Mouse (Mus musculus): ENCODE results near the gene Lrtm2.

The Lrtm2 gene

GRCm38 (mm10) chr6:119336124-119336523, 5.6 kb upstream of the Lrtm2 start:
- DNase-seq (ENCODE audit: low spot score in 2 of 2), result no peak

- DNase-seq (ENCODE audit: low spot score in 2 of 2), result no peak
Observed at GRCm38 (mm10) chr6:119333831-119334230, 3.3 kb upstream of the Lrtm2 start.

GRCm38 (mm10) chr6:119333202-119333601, 2.6 kb upstream of the Lrtm2 start:
- no peak for DNase-seq (ENCODE audit: low spot score in 2 of 2)

- DNase-seq (ENCODE audit: low spot score in 2 of 2), result no peak
Observed at GRCm38 (mm10) chr6:119332111-119332510, 1.5 kb upstream of the Lrtm2 start.

- no peak for DNase-seq (ENCODE audit: low spot score in 2 of 2)
Observed at GRCm38 (mm10) chr6:119329936-119330335, 630 bp downstream of the Lrtm2 start.

- no peak for DNase-seq (ENCODE audit: low spot score in 2 of 2)
Observed at GRCm38 (mm10) chr6:119329215-119329714, 1.3 kb downstream of the Lrtm2 start.

GRCm38 (mm10) chr6:119328521-119329115, 1.9 kb downstream of the Lrtm2 start:
- DNase-seq (ENCODE audit: low spot score in 2 of 2), result no peak

GRCm38 (mm10) chr6:119326541-119326940, 4.0 kb downstream of the Lrtm2 start:
- DNase-seq (ENCODE audit: low spot score in 2 of 2), result no peak

GRCm38 (mm10) chr6:119325978-119326377, 4.6 kb downstream of the Lrtm2 start:
- no peak for DNase-seq (ENCODE audit: low spot score in 2 of 2)

- no peak for DNase-seq (ENCODE audit: low spot score in 2 of 2)
Observed at GRCm38 (mm10) chr6:119324776-119325175, 5.8 kb downstream of the Lrtm2 start.

GRCm38 (mm10) chr6:119321752-119322151, 8.8 kb downstream of the Lrtm2 start:
- DNase-seq (ENCODE audit: low spot score in 2 of 2), result no peak

GRCm38 (mm10) chr6:119320481-119320880, 10.1 kb downstream of the Lrtm2 start:
- no peak for DNase-seq (ENCODE audit: low spot score in 2 of 2)

- DNase-seq (ENCODE audit: low spot score in 2 of 2), result no peak
Observed at GRCm38 (mm10) chr6:119319358-119319757, 11.2 kb downstream of the Lrtm2 start.

GRCm38 (mm10) chr6:119318732-119319131, 11.8 kb downstream of the Lrtm2 start:
- no peak for DNase-seq (ENCODE audit: low spot score in 2 of 2)

GRCm38 (mm10) chr6:119314751-119315476, 15.7 kb downstream of the Lrtm2 start:
- DNase-seq (ENCODE audit: low spot score in 2 of 2), result no peak

- no peak for DNase-seq (ENCODE audit: low spot score in 2 of 2)
Observed at GRCm38 (mm10) chr6:119313588-119314375, 16.8 kb downstream of the Lrtm2 start.

GRCm38 (mm10) chr6:119313096-119313495, 17.5 kb downstream of the Lrtm2 start:
- DNase-seq (ENCODE audit: low spot score in 2 of 2), result no peak

- no peak for DNase-seq (ENCODE audit: low spot score in 2 of 2)
Observed at GRCm38 (mm10) chr6:119312381-119312780, 18.2 kb downstream of the Lrtm2 start.

GRCm38 (mm10) chr6:119310176-119310575, 20.4 kb downstream of the Lrtm2 start:
- DNase-seq (ENCODE audit: low spot score in 2 of 2), result no peak

GRCm38 (mm10) chr6:119307867-119308413, 22.6 kb downstream of the Lrtm2 start:
- no peak for DNase-seq (ENCODE audit: low spot score in 2 of 2)

- DNase-seq (ENCODE audit: low spot score in 2 of 2), result no peak
Observed at GRCm38 (mm10) chr6:119303331-119303730, 27.2 kb downstream of the Lrtm2 start.

- no peak for DNase-seq (ENCODE audit: low spot score in 2 of 2)
Observed at GRCm38 (mm10) chr6:119301310-119301709, 29.3 kb downstream of the Lrtm2 start.

Data from spleen, postnatal 14 days (tissue).